Mouse (Mus musculus): Measurements from ENCODE around the gene Atg7.

GRCm38 (mm10) chr6:114898949-114899348, 256.1 kb downstream of the Atg7 start:
- TF ChIP-seq ZC3H11A (IDR thresholded peaks at IDR 0.05; ENCODE audit: low read depth, low read length) (no peak), MYC (IDR thresholded peaks at IDR 0.05; ENCODE audit: low read depth, low read length) (no peak), CTCF (conservative IDR thresholded peaks at IDR 0.05 in 1 of 2, IDR thresholded peaks at IDR 0.05 in 1 of 2; ENCODE audit: low read depth in 2 of 2, low read length in 2 of 2) (no peak), ETS1 (conservative IDR thresholded peaks at IDR 0.05; ENCODE audit: low read depth, low read length) (no peak), POLR2A (IDR thresholded peaks at IDR 0.05; ENCODE audit: low read depth, low read length) (no peak), TCF12 (IDR thresholded peaks at IDR 0.05; ENCODE audit: low read depth, low read length) (no peak)
